Mouse (Mus musculus): Measurements from ENCODE around the gene Mbd6.
"Not testable (repeated sequence)": the region's sequence is repeated elsewhere in the genome, so short reads cannot be mapped to it uniquely, and the experiment has no call there.

Gene Mbd6

DNA sequence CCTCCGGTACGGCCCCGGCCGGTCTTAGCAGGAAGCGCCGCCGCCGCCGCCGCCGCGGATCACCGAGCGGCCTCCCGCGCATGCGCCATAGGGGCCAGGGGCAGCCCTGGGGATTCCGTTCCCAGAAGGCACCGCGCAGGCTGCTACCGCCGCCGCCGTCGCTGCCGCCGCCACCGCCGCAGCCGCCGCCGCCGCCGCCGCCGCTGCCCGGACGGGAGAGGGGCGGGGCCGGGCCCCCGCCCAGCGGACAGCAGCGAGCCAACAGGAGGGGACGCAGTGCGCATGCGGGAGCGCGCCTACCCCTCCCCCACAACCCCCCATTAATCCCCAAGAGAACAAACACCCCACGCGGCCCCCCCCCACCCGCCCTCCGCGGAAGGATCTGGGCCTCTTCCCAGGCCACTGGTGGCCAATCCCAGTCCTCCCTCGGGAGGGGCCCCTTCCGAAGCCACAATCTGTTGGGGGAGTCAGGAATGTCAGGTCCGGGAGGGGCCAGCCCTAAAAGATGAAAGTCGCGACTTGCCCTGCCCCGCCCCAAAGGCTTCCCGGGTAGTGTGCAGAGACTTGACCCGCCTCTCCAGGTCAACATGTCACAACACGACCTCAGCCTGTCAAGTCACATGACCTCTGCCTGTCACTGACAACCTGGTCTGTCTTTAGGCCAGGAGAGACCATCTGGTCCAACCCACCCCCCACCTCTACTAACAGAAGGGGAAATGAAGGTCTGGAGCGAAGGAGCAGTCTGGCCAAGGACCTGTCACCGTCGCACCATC lies at the start of gene Mbd6:
Mbd6 (minus strand) TSS at position 219 of the 773 bp plus-strand sequence.
- DNase-seq (ENCODE audit: low spot score in 2 of 2), result peak; percentile 70 to 79

GRCm38 (mm10) chr10:127337536-127338099 lies 48.8 kb upstream of the Mbd6 start:
- DNase-seq (ENCODE audit: low spot score in 2 of 2), result no peak

- no peak for DNase-seq (ENCODE audit: low spot score in 2 of 2)
These were observed 48.1 kb upstream of the Mbd6 start for GRCm38 (mm10) chr10:127336952-127337351.

- no peak for DNase-seq (ENCODE audit: low spot score in 2 of 2)
These were observed 46.5 kb upstream of the Mbd6 start for GRCm38 (mm10) chr10:127335271-127335670.

GRCm38 (mm10) chr10:127333152-127333551 lies 44.3 kb upstream of the Mbd6 start:
- no peak for DNase-seq (ENCODE audit: low spot score in 2 of 2)

DNA sequence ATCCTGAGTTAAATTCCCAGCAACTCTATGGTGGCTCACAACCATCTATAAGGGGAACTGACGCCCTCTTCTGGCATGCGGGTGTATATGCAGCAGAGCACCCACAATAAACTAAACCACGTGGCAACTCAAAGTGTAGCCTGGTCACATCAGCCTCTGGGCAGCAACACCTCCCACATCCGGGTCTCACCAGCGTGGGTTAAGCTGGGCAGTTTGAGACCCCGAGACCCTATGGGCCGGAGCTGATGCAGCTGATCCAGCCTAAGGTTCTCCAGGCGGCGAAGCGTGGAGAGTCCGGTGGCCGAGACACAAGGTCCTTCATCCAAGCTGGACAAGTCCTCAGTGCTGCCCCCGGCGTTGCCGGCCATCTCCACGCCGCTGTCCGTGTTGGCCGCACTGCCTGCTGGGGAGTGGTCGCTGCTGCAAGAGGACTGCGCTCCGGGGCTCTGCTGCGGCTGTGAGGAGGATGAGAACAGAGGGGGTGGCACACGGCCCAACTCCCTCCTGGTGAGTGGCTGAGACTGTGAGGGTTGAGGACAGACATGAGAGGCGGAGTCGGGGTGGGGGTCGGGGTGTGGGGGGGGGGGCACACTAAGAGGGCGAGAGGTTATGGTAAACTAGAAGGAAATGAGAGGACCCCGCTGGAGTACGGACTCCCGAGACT lies 43.5 kb upstream of the Mbd6 start:
- no peak for DNase-seq (ENCODE audit: low spot score in 2 of 2)

GRCm38 (mm10) chr10:127330212-127330611 lies 41.4 kb upstream of the Mbd6 start:
- no peak for DNase-seq (ENCODE audit: low spot score in 2 of 2)

DNA sequence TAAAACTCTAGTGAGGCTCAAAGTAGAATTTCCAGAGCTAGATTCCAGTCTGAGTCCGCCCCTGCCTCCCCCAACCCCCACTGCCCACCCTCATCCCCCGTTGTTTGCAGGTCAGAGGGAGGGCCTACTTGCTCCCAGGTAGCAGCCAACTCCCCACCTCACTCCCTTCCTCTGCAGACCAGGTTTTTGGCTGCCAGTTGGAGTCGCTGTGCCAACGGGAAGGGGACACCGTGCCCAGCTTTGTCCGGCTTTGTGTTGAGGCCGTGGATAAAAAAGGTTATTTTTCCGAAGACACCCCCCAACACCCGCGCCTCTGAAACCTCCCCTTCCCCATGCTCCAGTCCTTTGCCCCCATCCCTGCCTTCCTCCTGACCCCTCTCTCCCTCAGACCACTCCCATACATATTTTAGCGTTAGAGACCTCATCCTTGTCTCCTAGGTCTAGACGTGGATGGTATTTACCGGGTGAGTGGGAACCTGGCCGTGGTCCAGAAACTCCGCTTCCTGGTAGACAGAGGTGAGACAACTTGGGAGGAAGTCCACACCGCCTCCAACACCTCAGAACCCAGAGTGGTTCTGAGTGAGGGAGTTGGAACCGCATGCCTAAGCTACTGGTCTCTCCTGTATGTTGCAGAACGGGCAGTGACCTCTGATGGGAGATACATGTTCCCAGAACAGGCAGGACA lies 38.8 kb upstream of the Mbd6 start:
- DNase-seq (ENCODE audit: low spot score in 2 of 2), result no peak

- no peak for DNase-seq (ENCODE audit: low spot score in 2 of 2)
These were observed 38.0 kb upstream of the Mbd6 start for GRCm38 (mm10) chr10:127326828-127327227.

DNA sequence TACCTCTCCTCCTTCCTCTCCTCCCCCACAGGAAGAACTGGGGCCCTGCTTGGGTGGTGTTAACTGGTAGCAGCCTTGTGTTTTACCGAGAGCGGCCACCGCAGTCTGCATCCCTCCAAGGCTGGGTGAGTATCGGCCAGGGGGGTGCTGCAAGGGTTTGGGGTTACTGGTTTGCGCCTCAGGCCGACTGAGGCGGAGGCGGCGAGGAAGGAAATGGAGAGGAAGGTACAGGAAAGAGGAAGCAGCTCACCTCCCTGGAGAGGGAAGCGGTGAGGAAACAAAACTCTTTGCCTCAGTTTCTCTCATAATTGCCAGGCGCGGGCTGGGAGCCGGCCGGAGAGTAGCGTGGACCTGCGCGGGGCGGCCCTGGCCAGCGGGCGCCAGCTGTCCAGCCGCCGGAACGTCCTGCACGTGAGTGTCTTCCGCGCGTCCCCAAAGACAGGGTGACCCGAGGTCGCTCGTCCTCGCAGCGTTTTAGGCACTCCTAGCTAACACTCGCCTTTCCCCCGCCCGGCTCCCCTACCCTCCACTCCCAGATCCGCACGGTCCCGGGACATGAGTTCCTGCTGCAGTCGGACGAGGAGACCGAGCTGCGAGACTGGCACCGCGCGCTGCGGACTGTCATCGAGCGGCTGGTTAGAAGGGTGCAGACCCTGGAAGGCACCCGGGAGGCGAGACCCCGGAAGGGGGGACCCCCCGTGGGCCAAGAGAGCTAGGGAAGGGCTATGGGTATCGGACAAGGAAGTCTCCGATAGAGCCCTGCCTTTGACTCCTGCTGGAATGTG lies 37.4 kb upstream of the Mbd6 start:
- no peak for DNase-seq (ENCODE audit: low spot score in 2 of 2)

GRCm38 (mm10) chr10:127325454-127326016 lies 36.7 kb upstream of the Mbd6 start:
- no peak for DNase-seq (ENCODE audit: low spot score in 2 of 2)

DNA sequence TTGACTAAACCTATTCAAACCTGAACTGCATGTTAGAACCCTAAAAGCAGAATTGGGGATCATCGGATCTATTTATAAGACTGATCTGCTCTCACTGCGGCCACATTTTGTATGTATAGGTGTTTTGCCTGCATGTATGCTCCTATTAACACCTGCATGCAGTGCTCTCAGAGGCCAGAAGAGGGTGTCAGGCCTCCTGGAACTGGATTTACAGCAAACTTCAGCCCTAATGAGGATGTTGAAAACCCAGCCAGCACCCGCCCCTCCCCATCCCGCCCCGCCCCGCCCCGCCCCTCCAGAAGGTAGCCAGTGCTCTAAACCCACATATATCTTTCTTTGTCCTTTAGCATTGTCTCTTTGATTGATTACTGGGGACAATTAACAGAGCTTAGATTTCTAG lies 35.7 kb upstream of the Mbd6 start:
- no peak for DNase-seq (ENCODE audit: low spot score in 2 of 2)

GRCm38 (mm10) chr10:127323131-127323855 lies 34.5 kb upstream of the Mbd6 start:
- DNase-seq (ENCODE audit: low spot score in 2 of 2), result no peak

DNA sequence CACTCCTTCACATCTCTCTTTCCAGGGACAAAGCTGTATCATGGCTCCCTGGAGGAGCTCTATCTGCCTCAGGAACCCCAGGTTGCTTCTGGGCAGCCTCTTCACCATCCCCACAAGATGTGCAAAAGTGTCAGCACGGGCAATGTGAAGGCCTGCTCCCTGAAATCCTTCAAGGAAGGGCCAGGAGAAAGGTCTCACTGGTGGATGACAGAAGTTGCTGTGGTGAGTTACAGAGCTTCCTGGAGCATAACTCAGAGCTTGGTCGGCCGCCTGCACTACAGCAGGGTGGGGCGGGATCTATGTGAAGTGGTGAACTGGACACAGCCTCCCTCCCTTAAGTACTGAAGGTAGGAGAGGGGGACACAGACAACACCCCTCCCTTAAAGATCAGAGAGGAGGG lies 33.9 kb upstream of the Mbd6 start:
- DNase-seq (ENCODE audit: low spot score in 2 of 2), result no peak

DNA sequence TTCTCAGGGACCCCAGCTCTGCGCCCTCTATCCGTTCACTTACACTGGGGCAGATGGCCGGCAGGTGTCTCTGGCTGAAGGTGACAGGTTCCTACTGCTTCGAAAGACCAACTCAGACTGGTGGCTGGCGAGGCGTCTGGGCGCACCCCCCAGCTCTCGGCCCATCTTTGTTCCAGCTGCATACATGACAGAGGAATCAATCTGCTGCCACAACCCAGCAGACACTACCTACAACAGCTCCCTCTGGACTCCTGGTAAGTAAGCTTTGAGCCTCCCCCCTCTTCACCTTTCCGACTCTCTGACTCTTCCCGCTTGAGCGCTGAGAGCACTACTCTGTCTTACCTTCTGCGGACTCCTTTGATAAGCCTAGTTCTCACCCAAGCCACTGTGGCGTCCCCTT lies 33.4 kb upstream of the Mbd6 start:
- DNase-seq (ENCODE audit: low spot score in 2 of 2), result no peak

DNA sequence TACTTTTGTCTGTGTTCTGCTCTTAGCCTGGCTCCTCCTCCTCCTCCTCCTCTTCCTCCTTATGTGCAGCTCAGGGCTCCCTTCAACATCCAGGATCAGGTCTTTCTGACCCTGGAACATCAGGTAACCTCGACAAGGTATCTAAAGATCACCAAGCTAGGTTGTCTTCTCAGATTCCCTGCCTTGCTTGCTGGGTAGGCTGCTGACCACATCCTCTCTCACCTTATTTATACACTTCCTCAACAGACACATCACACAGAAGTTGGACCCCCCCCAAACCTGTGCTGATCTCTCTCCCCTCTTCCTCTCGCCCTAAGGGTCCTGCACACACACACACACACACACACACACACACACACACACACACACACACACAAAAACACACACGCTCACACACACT lies 32.8 kb upstream of the Mbd6 start, which contains the start of gene Arhgap9:
Arhgap9 (plus strand) TSS at position 344 of the 400 bp plus-strand sequence.
- DNase-seq (ENCODE audit: low spot score in 2 of 2), result no peak

GRCm38 (mm10) chr10:127319969-127320368 lies 31.2 kb upstream of the Mbd6 start:
- DNase-seq (ENCODE audit: low spot score in 2 of 2), result no peak

DNA sequence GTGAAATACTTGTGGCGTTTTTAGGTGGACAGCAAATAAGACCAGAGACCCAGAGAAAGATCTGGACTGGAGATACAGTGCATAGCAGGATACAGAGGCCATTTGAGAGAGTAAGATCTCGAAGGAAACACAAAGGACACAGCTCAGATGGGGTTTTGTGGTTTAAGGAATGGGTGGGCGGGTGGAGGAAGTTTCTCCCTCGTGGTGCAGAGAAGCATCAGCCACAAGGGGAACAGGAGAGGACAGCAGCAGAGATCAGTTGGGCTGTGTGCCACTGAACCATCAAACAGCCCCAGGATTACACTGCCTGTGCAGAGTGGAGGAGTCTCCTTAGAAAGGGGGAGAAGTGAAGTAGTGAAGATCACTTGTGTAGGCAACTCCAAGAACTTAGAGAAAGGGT lies 29.2 kb upstream of the Mbd6 start:
- DNase-seq (ENCODE audit: low spot score in 2 of 2), result no peak

DNA sequence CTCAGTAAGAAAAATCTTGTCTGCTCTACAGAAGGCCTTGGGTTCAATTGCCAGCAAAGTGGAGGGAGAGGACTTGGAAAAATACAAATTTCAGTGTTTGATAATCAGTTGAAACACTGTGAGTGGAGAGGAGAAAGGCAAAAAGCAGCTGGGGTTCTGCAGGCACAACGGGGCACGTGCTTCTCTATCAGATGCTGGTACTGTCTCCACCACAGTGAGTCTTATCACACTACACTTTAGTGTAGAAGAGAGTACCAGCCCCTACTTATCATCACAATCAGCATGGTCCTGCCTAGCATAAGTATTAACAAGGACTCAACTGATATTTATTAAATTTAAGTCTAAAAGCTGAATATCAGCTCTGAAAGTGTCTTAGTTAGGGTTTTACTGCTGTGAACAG lies 28.5 kb upstream of the Mbd6 start:
- no peak for DNase-seq (ENCODE audit: low spot score in 2 of 2)

GRCm38 (mm10) chr10:127314950-127315349 lies 26.1 kb upstream of the Mbd6 start:
- DNase-seq (ENCODE audit: low spot score in 2 of 2), result not testable (repeated sequence)

DNA sequence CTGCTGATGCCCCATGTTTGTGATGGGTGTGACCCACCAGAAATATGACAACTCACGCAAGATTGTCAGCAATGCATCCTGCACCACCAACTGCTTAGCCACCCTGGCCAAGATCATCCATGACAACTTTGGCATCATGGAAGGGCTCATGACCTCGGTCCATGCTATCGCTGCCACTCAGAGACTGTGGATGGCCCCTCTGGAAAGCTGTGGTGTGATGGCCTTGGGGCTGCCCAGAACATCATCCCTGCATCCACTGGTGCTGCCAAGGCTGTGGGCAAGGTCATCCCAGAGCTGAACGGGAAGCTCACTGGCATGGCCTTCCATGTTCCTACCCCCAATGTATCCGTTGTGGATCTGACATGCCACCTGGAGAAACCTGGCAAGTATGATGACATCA lies 24.7 kb upstream of the Mbd6 start:
- DNase-seq (ENCODE audit: low spot score in 2 of 2), result not testable (repeated sequence)

Data from frontal cortex, postnatal 14 days (tissue).